Mouse (Mus musculus): ENCODE data around the gene Hnrnpa1.

Hnrnpa1 gene

GRCm38 (mm10) chr15:103240160-103241028 is at the start of gene Hnrnpa1:
Gene Hnrnpa1 (plus strand): TSS chr15:103240432.
- peak; percentile 100 for DNase-seq (ENCODE audit: low read depth, low spot score)

DNA sequence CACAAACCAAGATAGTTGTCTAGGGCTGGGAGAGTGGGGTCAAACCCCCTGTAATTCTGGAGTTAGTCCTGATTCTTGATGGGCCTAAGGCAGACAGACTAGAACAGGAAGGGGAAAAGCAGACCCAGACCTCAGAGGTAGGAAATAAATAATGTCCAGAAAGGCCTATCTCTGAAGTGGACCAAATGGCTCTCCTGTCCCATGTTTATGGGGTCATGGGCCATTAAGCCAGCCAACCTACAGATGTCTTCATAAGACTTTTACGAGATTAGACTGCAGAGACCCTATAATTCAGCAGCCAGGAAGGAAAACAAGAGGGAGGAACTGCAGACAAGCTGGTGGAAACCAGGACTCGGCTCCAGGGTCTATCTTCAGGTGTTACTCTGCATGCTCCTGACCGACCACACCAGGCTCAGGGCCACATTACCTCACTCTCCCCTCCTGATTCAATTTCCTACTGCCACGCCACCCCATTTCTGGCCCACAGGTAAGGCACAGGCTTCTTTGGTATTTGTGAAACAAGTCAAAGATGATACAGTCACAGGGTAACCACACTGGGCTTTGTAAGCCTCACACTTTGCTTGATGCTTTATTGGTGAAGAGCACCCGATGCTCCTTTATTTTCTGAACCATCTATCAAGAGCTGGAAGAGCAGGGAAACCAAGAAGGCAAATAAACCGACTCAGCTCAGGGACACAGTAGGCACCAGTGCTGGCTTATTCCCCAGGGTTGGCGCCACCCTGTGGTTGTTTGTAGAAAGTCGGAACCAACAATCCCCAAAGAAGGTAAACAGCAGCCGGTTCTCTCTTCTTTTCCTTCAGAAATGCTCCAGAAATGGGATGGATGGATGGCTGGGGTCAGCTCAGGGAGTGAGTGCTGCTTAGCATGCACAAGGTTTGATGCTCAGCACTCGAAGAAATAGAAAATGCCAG is 49.4 kb upstream of the Hnrnpa1 start:
- DNase-seq (ENCODE audit: low read depth, low spot score): peak; percentile 68

DNA sequence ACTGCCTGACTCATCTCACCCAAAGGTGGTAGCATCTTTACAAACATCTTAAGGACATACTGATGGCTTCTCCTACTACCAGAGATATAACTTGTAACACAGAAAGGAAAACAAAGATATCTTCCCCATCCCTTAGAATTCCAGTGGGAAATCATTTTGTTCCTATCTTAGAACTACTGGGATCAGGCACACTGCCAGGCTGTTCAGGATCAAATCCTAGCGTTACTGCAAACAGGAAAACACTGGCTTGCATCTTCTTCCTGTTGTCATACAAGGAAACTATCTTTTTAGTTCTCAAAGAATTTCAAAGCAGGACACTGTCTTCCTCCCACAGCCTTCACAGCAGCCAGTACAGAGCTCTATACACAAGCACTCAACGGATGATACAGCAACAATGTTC is 46.6 kb upstream of the Hnrnpa1 start:
- no peak for DNase-seq (ENCODE audit: low read depth, low spot score)

- DNase-seq (ENCODE audit: low read depth, low spot score): peak; percentile 53
These were observed 43.4 kb upstream of the Hnrnpa1 start for GRCm38 (mm10) chr15:103196835-103197234.

DNA sequence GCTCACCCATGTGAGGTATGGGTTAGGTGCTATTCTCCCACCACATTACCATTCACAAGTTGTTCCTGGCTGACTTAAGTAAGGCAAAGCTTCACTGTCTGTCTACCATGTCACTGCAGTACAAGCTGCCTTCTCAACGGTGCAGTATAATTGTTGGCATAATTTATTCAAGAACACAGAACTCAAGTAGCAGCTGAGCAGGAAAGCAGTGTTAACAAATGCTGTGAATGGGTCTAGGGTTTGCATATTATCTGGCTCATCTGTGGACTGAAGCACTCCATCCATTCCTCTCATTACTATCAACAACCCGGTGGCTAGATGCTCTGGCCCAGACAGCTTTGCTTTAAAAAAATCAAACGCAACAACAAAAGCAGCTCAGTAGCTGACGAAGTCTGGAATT is 42.4 kb upstream of the Hnrnpa1 start:
- peak; percentile 26 for DNase-seq (ENCODE audit: low read depth, low spot score)

DNA sequence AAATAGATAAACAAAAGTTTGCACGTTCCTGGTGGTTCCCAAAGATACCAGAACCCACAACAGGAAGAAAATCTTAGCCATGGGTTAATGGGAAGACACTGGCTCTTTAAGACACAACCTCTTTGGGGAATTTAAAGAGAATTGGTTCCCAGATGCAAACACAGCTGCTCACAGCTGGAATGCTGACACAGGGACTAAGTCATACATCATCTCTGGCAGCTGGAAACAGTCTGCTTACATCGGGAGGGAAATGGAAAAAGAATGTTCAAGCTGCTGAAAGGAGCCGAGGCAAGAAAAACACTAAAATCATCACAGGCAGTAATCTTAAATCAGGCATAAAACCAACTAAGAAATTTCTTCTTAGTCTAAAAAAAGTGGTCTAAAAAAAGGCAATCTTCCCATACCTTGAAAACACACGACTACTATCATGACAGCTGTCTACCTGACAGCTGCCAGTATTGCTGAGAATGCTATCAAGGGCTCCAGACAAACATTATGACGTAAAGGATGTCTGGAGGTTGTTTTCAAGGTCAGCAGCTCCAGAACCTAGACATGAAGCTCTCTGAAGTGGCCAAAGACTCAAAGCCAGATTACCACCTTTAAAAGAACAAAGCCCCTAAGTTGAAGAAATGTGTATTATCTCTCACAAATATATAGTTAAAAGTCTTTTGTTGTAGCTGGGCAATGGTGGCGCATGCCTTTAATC is 38.0 kb upstream of the Hnrnpa1 start:
- peak; percentile 41 for DNase-seq (ENCODE audit: low read depth, low spot score)

- DNase-seq (ENCODE audit: low read depth, low spot score): no peak
These were observed 35.1 kb upstream of the Hnrnpa1 start for GRCm38 (mm10) chr15:103205156-103205555.

- DNase-seq (ENCODE audit: low read depth, low spot score): peak; percentile 17
These were observed 26.1 kb upstream of the Hnrnpa1 start for GRCm38 (mm10) chr15:103214149-103214548.

- DNase-seq (ENCODE audit: low read depth, low spot score): peak; percentile 93
These were observed 25.0 kb upstream of the Hnrnpa1 start for GRCm38 (mm10) chr15:103214971-103215907.

DNA sequence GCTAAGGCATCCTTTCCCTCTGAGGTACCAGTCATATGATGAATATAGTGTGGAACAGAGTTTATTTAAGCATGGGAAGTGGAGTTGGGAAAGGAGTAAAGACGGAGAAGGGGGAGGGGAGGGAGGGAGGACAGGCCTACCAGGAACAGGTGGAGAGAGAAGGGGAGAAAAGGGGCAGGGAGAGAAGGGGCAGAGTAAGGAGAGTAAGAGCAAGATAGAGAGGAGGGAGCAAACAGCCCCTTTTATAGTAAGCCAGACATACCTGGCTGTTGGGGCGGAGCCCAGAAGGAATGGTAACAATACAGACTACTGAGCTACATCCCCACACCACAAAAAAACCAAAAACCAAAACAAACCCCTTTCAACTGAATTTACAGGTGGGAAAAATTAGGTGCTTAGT is 24.2 kb upstream of the Hnrnpa1 start:
- no peak for DNase-seq (ENCODE audit: low read depth, low spot score)

GRCm38 (mm10) chr15:103220785-103221184 is 19.4 kb upstream of the Hnrnpa1 start:
- no peak for DNase-seq (ENCODE audit: low read depth, low spot score)

- DNase-seq (ENCODE audit: low read depth, low spot score): no peak
These were observed 18.8 kb upstream of the Hnrnpa1 start for GRCm38 (mm10) chr15:103221386-103221785.

- DNase-seq (ENCODE audit: low read depth, low spot score): no peak
These were observed 16.1 kb upstream of the Hnrnpa1 start for GRCm38 (mm10) chr15:103224161-103224560.

- DNase-seq (ENCODE audit: low read depth, low spot score): no peak
These were observed 13.2 kb upstream of the Hnrnpa1 start for GRCm38 (mm10) chr15:103227022-103227421.

DNA sequence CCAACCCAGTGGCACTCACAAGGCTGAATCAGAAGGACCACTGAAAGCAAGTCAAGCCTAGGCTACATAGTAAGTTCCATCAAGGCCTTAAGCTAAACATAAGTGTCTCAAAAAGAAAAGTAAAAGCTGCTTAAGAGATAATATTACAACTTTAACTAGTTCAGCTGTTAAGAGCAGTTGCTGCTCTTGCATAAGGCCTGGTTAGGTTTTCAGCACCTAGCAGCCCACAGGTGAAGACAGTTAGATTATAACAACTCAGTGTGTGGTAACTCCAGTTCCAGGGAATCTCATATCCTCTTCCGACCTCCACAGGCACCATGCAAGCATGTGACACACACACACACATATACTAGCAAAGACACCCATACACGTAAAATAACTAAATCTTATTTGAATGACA is 12.7 kb upstream of the Hnrnpa1 start:
- no peak for DNase-seq (ENCODE audit: low read depth, low spot score)

DNA sequence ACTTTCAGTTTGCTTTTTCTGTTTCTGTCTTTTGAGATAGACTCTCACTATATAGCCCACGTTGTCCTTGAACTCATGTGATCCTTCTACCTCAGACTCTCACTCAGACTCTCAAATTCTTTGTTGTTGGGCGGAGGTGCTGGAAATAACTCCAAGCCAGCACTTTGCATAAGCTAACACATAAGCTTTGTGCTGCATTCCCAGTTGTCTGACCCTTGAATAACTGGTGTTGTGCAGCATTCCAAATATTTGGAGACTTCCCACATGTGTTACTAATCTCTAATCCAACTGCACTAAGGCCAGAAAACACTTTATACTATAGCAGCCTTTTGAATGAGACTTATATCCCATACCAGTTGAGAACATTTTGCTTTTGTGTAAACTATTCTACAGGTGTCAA is 11.3 kb upstream of the Hnrnpa1 start:
- no peak for DNase-seq (ENCODE audit: low read depth, low spot score)

DNA sequence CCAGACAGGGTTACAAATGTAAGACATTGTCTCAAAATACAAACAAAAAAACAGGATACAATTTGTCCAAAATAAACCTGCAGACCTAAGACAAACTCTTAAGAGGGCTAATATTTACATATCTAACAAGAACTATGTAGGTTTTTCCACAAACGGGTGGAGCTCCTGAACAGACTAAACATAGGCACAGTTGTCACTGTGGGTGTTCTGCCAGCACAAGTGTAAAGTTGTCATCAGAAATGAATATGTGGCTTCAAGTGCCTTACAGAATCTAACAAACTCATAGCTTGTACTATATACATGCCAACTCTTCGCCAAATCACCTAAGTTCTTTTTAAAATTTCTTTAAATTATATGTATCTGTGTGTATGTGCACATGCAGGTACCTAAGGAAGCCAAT is 7.1 kb upstream of the Hnrnpa1 start:
- DNase-seq (ENCODE audit: low read depth, low spot score): peak; percentile 71

DNA sequence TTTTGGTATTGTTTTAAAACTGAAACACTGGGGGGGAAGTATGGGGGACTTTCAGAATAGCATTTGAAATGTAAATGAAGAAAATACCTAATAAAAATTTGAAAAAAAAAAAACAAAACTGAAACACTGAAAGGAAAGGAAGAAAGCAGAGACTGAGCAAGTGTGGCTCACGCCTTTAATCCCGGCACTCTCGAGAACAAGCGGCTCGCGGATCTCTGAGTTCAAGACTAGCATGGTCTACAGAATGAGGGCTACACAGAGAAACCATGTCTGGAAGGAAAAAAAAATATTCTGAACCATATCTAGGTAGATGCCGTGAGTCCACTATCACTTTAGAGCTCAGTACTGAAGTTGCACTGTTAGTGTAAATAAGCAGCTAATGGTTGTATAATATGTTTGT is 2.9 kb upstream of the Hnrnpa1 start:
- no peak for DNase-seq (ENCODE audit: low read depth, low spot score)

GRCm38 (mm10) chr15:103239130-103239684 is 1.0 kb upstream of the Hnrnpa1 start:
- DNase-seq (ENCODE audit: low read depth, low spot score): peak; percentile 99

DNA sequence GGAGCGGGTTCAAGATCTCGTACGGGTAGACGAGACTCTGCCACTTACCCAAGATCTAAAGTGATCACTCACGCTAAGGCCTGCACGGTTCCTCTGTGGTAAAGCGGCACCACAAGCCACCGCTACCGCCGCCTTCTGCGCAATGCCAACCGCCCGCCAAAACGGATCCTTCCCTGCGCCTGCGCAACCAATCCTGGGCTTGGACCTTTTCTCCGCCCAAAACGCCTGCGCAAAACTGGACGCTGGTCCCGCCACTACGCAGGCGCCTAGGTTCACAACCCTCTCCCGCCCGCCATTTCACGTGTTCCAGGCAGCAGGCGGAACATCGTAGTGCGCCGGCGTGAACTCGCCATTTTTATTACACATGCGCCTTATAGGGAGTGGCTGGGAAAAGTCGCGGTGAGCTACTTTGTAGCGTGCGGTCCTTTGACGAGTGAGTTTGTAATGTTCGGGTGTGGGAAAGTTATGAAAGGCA is 510 bp upstream of the Hnrnpa1 start, which contains the start of gene Cbx5:
Cbx5 (minus strand) TSS at position 132 of the 475 bp plus-strand sequence.
- peak; percentile 99 for DNase-seq (ENCODE audit: low read depth, low spot score)
